Mouse (Mus musculus) thymus, adult 2 months (tissue): ENCODE data around the gene Pkd1l1.

ENCODE experiments used
- CTCF ChIP-seq: fragments of 200-500 bp; IDR thresholded peaks from 2 replicates; pipeline ENCODE4 v1.5.1; 2012; ENCODE audit warnings: mild to moderate bottlenecking, control low read depth, low read length, moderate library complexity, borderline replicate concordance; ENCODE audit not compliant: control insufficient read depth, poor library complexity, insufficient read depth; ENCODE audit errors: extremely low read depth
- POLR2A ChIP-seq: fragments of 200-500 bp; IDR thresholded peaks from 2 replicates; pipeline ENCODE4 v1.6.1; 2012; ENCODE audit warnings: mild to moderate bottlenecking, low read length, control low read depth, moderate library complexity; ENCODE audit not compliant: control insufficient read depth, poor library complexity, insufficient read depth; ENCODE audit errors: extremely low read depth

GRCm38 (mm10) chr11:8949765-8950430 is 23.2 kb downstream of the Pkd1l1 start:
- TF ChIP-seq CTCF (no peak), POLR2A (no peak)
